ENCODE assay signal across 8 mouse cellular contexts in genomic region chr6:47175356-47176156, GRCm38 (mm10).
A peak's percentile ranks its signal among the peaks of the same experiment; 100 is the strongest.
DNase-seq lines count a peak whose midpoint lies in the region; ATAC-seq and TF ChIP-seq lines count a peak whose summit lies in the region.
"Not testable (repeated sequence)": the region's sequence is repeated elsewhere in the genome, so short reads cannot be mapped to it uniquely, and the experiment has no call there.

No protein-coding gene starts in this region.

- not testable (repeated sequence) for TF ChIP-seq EP300 in lung, postnatal 0 days (IDR thresholded peaks at IDR 0.05)

- H3K36me3 ChIP-seq in hindbrain, embryonic 16.5 days (ENCODE audit: control insufficient read depth, insufficient read depth, low read length); lung, postnatal 0 days (ENCODE audit: insufficient read depth, low read length): not testable (repeated sequence)

- TF ChIP-seq POLR2A in brain, embryonic 14.5 days (IDR thresholded peaks at IDR 0.05; ENCODE audit: borderline replicate concordance, extremely low read depth, insufficient read depth, insufficient read length, poor library complexity, severe bottlenecking) = not testable (repeated sequence)

- WGBS in hindbrain, embryonic 16.5 days = 17% methylated on average over 10 of the region's 10 CpGs
- 21% methylated on average over 10 of the region's 10 CpGs for WGBS in lung, postnatal 0 days

- H3K4me3 ChIP-seq in gastrocnemius, adult 2 months; hindbrain, embryonic 16.5 days (ENCODE audit: low read length); lung, postnatal 0 days (ENCODE audit: low read depth, low read length): not testable (repeated sequence)

- not testable (repeated sequence) for H3K9me3 ChIP-seq in hindbrain, embryonic 16.5 days (ENCODE audit: control insufficient read depth, low read length); lung, postnatal 0 days (ENCODE audit: low read length)

- not testable (repeated sequence) for H3K27me3 ChIP-seq in hindbrain, embryonic 16.5 days (replicated peaks; ENCODE audit: control insufficient read depth, insufficient read depth, low read length); lung, postnatal 0 days (replicated peaks; ENCODE audit: insufficient read depth, low read length)

- peak overlapping the region; percentile 52 for H3K9ac ChIP-seq in hindbrain, embryonic 16.5 days (ENCODE audit: low read depth, low read length)
- H3K9ac ChIP-seq in lung, postnatal 0 days (replicated peaks; ENCODE audit: low read depth) = not testable (repeated sequence)

- peak overlapping the region; percentile 47 for H3K4me2 ChIP-seq in hindbrain, embryonic 16.5 days (ENCODE audit: low read length)
- 0 out of 2 replicates have a peak overlapping the region, but pooled peaks have one; percentile 22 for H3K4me2 ChIP-seq in lung, postnatal 0 days (replicated peaks; ENCODE audit: low read depth, low read length)

- ATAC-seq in hindbrain, embryonic 16.5 days = peak; percentile 89
- not testable (repeated sequence) for ATAC-seq in lung, postnatal 0 days

- DNase-seq in A20 (ENCODE audit: low read depth, low spot score) = peak; percentile 28
- peak; percentile 93 for DNase-seq in brain, embryonic 14.5 days (ENCODE audit: low read depth)
- DNase-seq in embryo, embryonic 11.5 days (ENCODE audit: low read depth, low spot score) = peak; percentile 14
- DNase-seq in gastrocnemius, adult 2 months = not testable (repeated sequence)
- DNase-seq in layer of hippocampus, postnatal 14 days (ENCODE audit: low spot score in 2 of 2) = peak; percentile 20 to 49
- peak; percentile 60 for DNase-seq in lung, postnatal 0 days (ENCODE audit: low spot score)
- peak; percentile 9 for DNase-seq in naive thymus-derived CD4-positive, alpha-beta T cell, adult 2 months (ENCODE audit: low read depth)

- H3K4me1 ChIP-seq in hindbrain, embryonic 16.5 days (ENCODE audit: control insufficient read depth, insufficient read depth, low read depth, low read length); lung, postnatal 0 days (ENCODE audit: insufficient read depth, low read depth, low read length): not testable (repeated sequence)

- peak; percentile 53; the same call in 1 of the 2 replicates for TF ChIP-seq CTCF in brain, embryonic 14.5 days (IDR thresholded peaks at IDR 0.05; ENCODE audit: borderline replicate concordance, extremely low read depth, insufficient read depth, insufficient read length)
- peak; percentile 54 for TF ChIP-seq CTCF in gastrocnemius, adult 2 months (IDR thresholded peaks at IDR 0.05)
- TF ChIP-seq CTCF in lung, postnatal 0 days (IDR thresholded peaks at IDR 0.05) = peak; percentile 67

- not testable (repeated sequence) for H3K27ac ChIP-seq in gastrocnemius, adult 2 months; lung, postnatal 0 days (ENCODE audit: low read length)
- H3K27ac ChIP-seq in hindbrain, embryonic 16.5 days (ENCODE audit: low read depth, low read length) = peak overlapping the region; percentile 61

- intact Hi-C loops in gastrocnemius, adult 2 months (cut with DNase I) = not testable (repeated sequence)
